ENCODE assay signal across 25 mouse cellular contexts in genomic region chr11:4046526-4046925, GRCm38 (mm10). TPM values are rescaled to one million over a fixed set of nuclear protein-coding genes. Genes with fewer than 3 reads are reported as not detected.
A peak's percentile ranks its signal among the peaks of the same experiment; 100 is the strongest.
DNase-seq lines count a peak whose midpoint lies in the region; ATAC-seq and TF ChIP-seq lines count a peak whose summit lies in the region.
"Had no signal": no experiment of that assay in that cellular context is flagged by ENCODE, and none has a peak within 500 bp of the region (broad histone marks: within the 10 kb centered on the region; RNA-seq: fewer than 3 reads in every experiment).

No protein-coding gene starts in this region.

- WGBS in heart, embryonic 11.5 days (ENCODE audit: insufficient replicate concordance): 69% methylated on average over 5 of the region's 5 CpGs
- WGBS in limb, embryonic 14.5 days: 78% methylated on average over 5 of the region's 5 CpGs
- 90% methylated on average over 5 of the region's 5 CpGs for WGBS in limb, embryonic 10.5 days
- 54% methylated on average over 5 of the region's 5 CpGs for WGBS in lung, postnatal 0 days

- H3K27me3 ChIP-seq in heart, embryonic 11.5 days (ENCODE audit: control insufficient read depth, insufficient read depth, low read length): no peaks in the 10 kb centered on the region
- no peaks in the 10 kb centered on the region for H3K27me3 ChIP-seq in limb, embryonic 14.5 days (ENCODE audit: control insufficient read depth, insufficient read depth, low read length)
- no peaks in the 10 kb centered on the region for H3K27me3 ChIP-seq in limb, embryonic 10.5 days (ENCODE audit: low read depth, poor library complexity, severe bottlenecking)
- no peaks in the 10 kb centered on the region for H3K27me3 ChIP-seq in lung, postnatal 0 days (replicated peaks; ENCODE audit: insufficient read depth, low read length)
- H3K27me3 ChIP-seq: embryonic facial prominence, embryonic 12.5 days; forebrain, embryonic 15.5 days; limb, embryonic 13.5 days; midbrain, embryonic 13.5 days; neural tube, embryonic 12.5 days had no signal

- H3K9me3 ChIP-seq in heart, embryonic 11.5 days (replicated peaks; ENCODE audit: control insufficient read depth, low read length): peaks cover 4% of the 10 kb centered on the region; the same call in 1 of the 2 replicates
- H3K9me3 ChIP-seq in limb, embryonic 14.5 days (ENCODE audit: control insufficient read depth, low read length): no peaks in the 10 kb centered on the region
- H3K9me3 ChIP-seq in limb, embryonic 10.5 days (replicated peaks): no peaks in the 10 kb centered on the region
- no peaks in the 10 kb centered on the region for H3K9me3 ChIP-seq in lung, postnatal 0 days (ENCODE audit: low read length)
- H3K9me3 ChIP-seq: embryonic facial prominence, embryonic 12.5 days; forebrain, embryonic 15.5 days; limb, embryonic 13.5 days; midbrain, embryonic 13.5 days; neural tube, embryonic 12.5 days had no signal

- ATAC-seq in heart, embryonic 11.5 days (replicated peaks; ENCODE audit: insufficient number of reproducible peaks, low FRiP score, low TSS enrichment): no peak
- peak; percentile 47; the same call in 1 of the 2 replicates for ATAC-seq in limb, embryonic 14.5 days (ENCODE audit: low FRiP score, low read depth)
- peak; percentile 37 for ATAC-seq in lung, postnatal 0 days
- ATAC-seq: forebrain, embryonic 15.5 days; hindbrain, embryonic 16.5 days; midbrain, embryonic 13.5 days had no signal

- no peak overlapping the region for H3K4me2 ChIP-seq in heart, embryonic 11.5 days
- no peak overlapping the region for H3K4me2 ChIP-seq in limb, embryonic 14.5 days (replicated peaks; ENCODE audit: low read depth, low read length, severe bottlenecking)
- no peak overlapping the region for H3K4me2 ChIP-seq in lung, postnatal 0 days (replicated peaks; ENCODE audit: low read depth, low read length)
- H3K4me2 ChIP-seq: embryonic facial prominence, embryonic 12.5 days; forebrain, embryonic 15.5 days; limb, embryonic 13.5 days; midbrain, embryonic 13.5 days; neural tube, embryonic 12.5 days had no signal

- peak; percentile 21 to 28 for DNase-seq in heart, postnatal 14 days
- peak; percentile 39 for DNase-seq in limb, embryonic 14.5 days (ENCODE audit: low spot score)
- no peak for DNase-seq in limb, embryonic 10.5 days (ENCODE audit: low spot score)
- DNase-seq in MN1 (ENCODE audit: low spot score): peak; percentile 44
- DNase-seq in lung, postnatal 0 days (ENCODE audit: low spot score): peak; percentile 45
- DNase-seq in adrenal gland, adult 2 months: no peak
- DNase-seq in embryo, embryonic 10.5 days (ENCODE audit: low spot score): no peak
- DNase-seq: adrenal gland, adult 8-10 months; B cell, adult 2 months; cerebellum, adult 8-10 months; gastrocnemius, postnatal 14 days; kidney, adult 18-20 months had no signal

- intact Hi-C loops in heart, postnatal 14 days (cut with DNase I): no loop called here

- TF ChIP-seq CTCF in lung, postnatal 0 days (IDR thresholded peaks at IDR 0.05): no peak

- no peaks in the 10 kb centered on the region for H3K36me3 ChIP-seq in heart, embryonic 11.5 days (ENCODE audit: control insufficient read depth, insufficient read depth, low read length)
- H3K36me3 ChIP-seq in limb, embryonic 14.5 days (ENCODE audit: control insufficient read depth, insufficient read depth, low read length): no peaks in the 10 kb centered on the region
- no peaks in the 10 kb centered on the region for H3K36me3 ChIP-seq in limb, embryonic 10.5 days
- H3K36me3 ChIP-seq in lung, postnatal 0 days (ENCODE audit: insufficient read depth, low read length): no peaks in the 10 kb centered on the region
- H3K36me3 ChIP-seq: embryonic facial prominence, embryonic 12.5 days; forebrain, embryonic 15.5 days; limb, embryonic 13.5 days; midbrain, embryonic 13.5 days; neural tube, embryonic 12.5 days had no signal

- no peak for TF ChIP-seq POLR2A in limb, embryonic 14.5 days (IDR thresholded peaks at IDR 0.05; ENCODE audit: borderline replicate concordance, extremely low read depth, insufficient read depth, insufficient read length)

- H3K4me3 ChIP-seq in heart, embryonic 11.5 days (ENCODE audit: low read depth, low read length): no peak overlapping the region
- H3K4me3 ChIP-seq in limb, embryonic 14.5 days (replicated peaks; ENCODE audit: low read length): no peak overlapping the region
- H3K4me3 ChIP-seq in limb, embryonic 10.5 days: no peak overlapping the region
- H3K4me3 ChIP-seq in lung, postnatal 0 days (ENCODE audit: low read depth, low read length): no peak overlapping the region
- H3K4me3 ChIP-seq: embryonic facial prominence, embryonic 12.5 days; forebrain, embryonic 15.5 days; limb, embryonic 13.5 days; midbrain, embryonic 13.5 days; neural tube, embryonic 12.5 days had no signal

- no peaks in the 10 kb centered on the region for H3K4me1 ChIP-seq in heart, embryonic 11.5 days (ENCODE audit: control insufficient read depth, insufficient read depth, low read length)
- H3K4me1 ChIP-seq in limb, embryonic 14.5 days (ENCODE audit: control insufficient read depth, insufficient read depth, low read length): no peaks in the 10 kb centered on the region
- no peaks in the 10 kb centered on the region for H3K4me1 ChIP-seq in limb, embryonic 10.5 days
- H3K4me1 ChIP-seq in lung, postnatal 0 days (ENCODE audit: insufficient read depth, low read depth, low read length): no peaks in the 10 kb centered on the region
- H3K4me1 ChIP-seq: embryonic facial prominence, embryonic 12.5 days; forebrain, embryonic 15.5 days; limb, embryonic 13.5 days; midbrain, embryonic 13.5 days; neural tube, embryonic 12.5 days had no signal

- TF ChIP-seq EP300 in lung, postnatal 0 days (IDR thresholded peaks at IDR 0.05): no peak

- H3K9ac ChIP-seq in heart, embryonic 11.5 days (ENCODE audit: low read depth, low read length): no peak overlapping the region
- no peak overlapping the region for H3K9ac ChIP-seq in limb, embryonic 14.5 days (ENCODE audit: low read depth, low read length, severe bottlenecking)
- H3K9ac ChIP-seq in lung, postnatal 0 days (replicated peaks; ENCODE audit: low read depth): no peak overlapping the region
- H3K9ac ChIP-seq: embryonic facial prominence, embryonic 12.5 days; forebrain, embryonic 15.5 days; limb, embryonic 13.5 days; liver, embryonic 14.5 days; midbrain, embryonic 13.5 days; neural tube, embryonic 12.5 days had no signal

- no peak overlapping the region for H3K27ac ChIP-seq in heart, embryonic 11.5 days (ENCODE audit: low read depth, low read length)
- H3K27ac ChIP-seq in limb, embryonic 14.5 days (replicated peaks; ENCODE audit: low read depth, low read length): no peak overlapping the region
- no peak overlapping the region for H3K27ac ChIP-seq in limb, embryonic 10.5 days
- no peak overlapping the region for H3K27ac ChIP-seq in lung, postnatal 0 days (ENCODE audit: low read length)
- H3K27ac ChIP-seq: embryonic facial prominence, embryonic 12.5 days; forebrain, embryonic 15.5 days; limb, embryonic 13.5 days; liver, embryonic 14.5 days; midbrain, embryonic 13.5 days; neural tube, embryonic 12.5 days had no signal

RNA-seq across cellular contexts. Expression of gene Sec14l4, which starts 15.3 kb away (rescaled TPM):
- total RNA-seq in heart, postnatal 14 days (2021): under 1 TPM; 0.20 to 0.50 TPM
- polyA plus RNA-seq in heart, embryonic 11.5 days (2014; fragmentation: Nextera tagmentation; extraction: Ambion mirVana): not detected in 2 replicates
- 0.11 and 0.13 TPM in 2 replicates for polyA plus RNA-seq in limb, embryonic 14.5 days (2012; rRNA removed)
- 0.14 and 0.32 TPM in 2 replicates for polyA plus RNA-seq in limb, embryonic 14.5 days (2014; fragmentation: Nextera tagmentation; extraction: Ambion mirVana)
- 0.06 TPM in 1 of 2 replicates, not detected in the other for polyA plus RNA-seq in limb, embryonic 10.5 days (2016; fragmentation: Nextera tagmentation; extraction: Ambion mirVana)
- 28.0 and 35.9 TPM in 2 replicates for polyA plus RNA-seq in lung, postnatal 0 days (2015; fragmentation: Nextera tagmentation; extraction: Ambion mirVana)
- total RNA-seq in adrenal gland, adult 2 months (2021): 1 to 10 TPM; 3.2 to 7.2 TPM
- 1.2 and 1.7 TPM in 2 replicates for polyA plus RNA-seq in adrenal gland, adult 2 months (2012; rRNA removed)
- total RNA-seq: common myeloid progenitor, adult 5-6 weeks; gastrocnemius, postnatal 14 days; hematopoietic stem cell, adult 5-6 weeks; megakaryocyte progenitor cell, adult 5-6 weeks had no signal
- polyA plus RNA-seq: embryonic facial prominence, embryonic 12.5 days; forebrain, embryonic 15.5 days; hindbrain, embryonic 16.5 days; midbrain, embryonic 13.5 days had no signal

RNA-seq across cellular contexts. Expression of gene Sec14l3, which starts 18.1 kb away (rescaled TPM):
- 1 to 10 TPM in 1 of 2 experiments, not detected in 1; 6.0 TPM for total RNA-seq in heart, postnatal 14 days (2021)
- not detected in 2 replicates for polyA plus RNA-seq in heart, embryonic 11.5 days (2014; fragmentation: Nextera tagmentation; extraction: Ambion mirVana)
- polyA plus RNA-seq in limb, embryonic 14.5 days (2012; rRNA removed): not detected in 2 replicates
- not detected in 2 replicates for polyA plus RNA-seq in limb, embryonic 14.5 days (2014; fragmentation: Nextera tagmentation; extraction: Ambion mirVana)
- polyA plus RNA-seq in limb, embryonic 10.5 days (2016; fragmentation: Nextera tagmentation; extraction: Ambion mirVana): not detected in 2 replicates
- 529 and 716 TPM in 2 replicates for polyA plus RNA-seq in lung, postnatal 0 days (2015; fragmentation: Nextera tagmentation; extraction: Ambion mirVana)
- total RNA-seq in adrenal gland, adult 2 months (2021): not detected
- 0.10 TPM in 1 of 2 replicates, not detected in the other for polyA plus RNA-seq in adrenal gland, adult 2 months (2012; rRNA removed)
- total RNA-seq: common myeloid progenitor, adult 5-6 weeks; gastrocnemius, postnatal 14 days; hematopoietic stem cell, adult 5-6 weeks; megakaryocyte progenitor cell, adult 5-6 weeks had no signal
- polyA plus RNA-seq: embryonic facial prominence, embryonic 12.5 days; large intestine, adult 2 months; limb, embryonic 13.5 days; liver, embryonic 14.5 days; midbrain, embryonic 13.5 days; neural tube, embryonic 12.5 days; stomach, embryonic 14.5 days had no signal

RNA-seq across cellular contexts. Expression of gene Mtfp1, which starts 48.7 kb away (rescaled TPM):
- 100 to 1,000 TPM; 108 to 124 TPM for total RNA-seq in heart, postnatal 14 days (2021)
- polyA plus RNA-seq in heart, embryonic 11.5 days (2014; fragmentation: Nextera tagmentation; extraction: Ambion mirVana): 20.8 and 21.0 TPM in 2 replicates
- polyA plus RNA-seq in limb, embryonic 14.5 days (2012; rRNA removed): 4.7 and 5.9 TPM in 2 replicates
- 5.3 and 5.9 TPM in 2 replicates for polyA plus RNA-seq in limb, embryonic 14.5 days (2014; fragmentation: Nextera tagmentation; extraction: Ambion mirVana)
- polyA plus RNA-seq in limb, embryonic 10.5 days (2016; fragmentation: Nextera tagmentation; extraction: Ambion mirVana): 12.5 and 16.2 TPM in 2 replicates
- 6.4 and 6.5 TPM in 2 replicates for polyA plus RNA-seq in lung, postnatal 0 days (2015; fragmentation: Nextera tagmentation; extraction: Ambion mirVana)
- 10 to 100 TPM; 19.3 to 24.2 TPM for total RNA-seq in adrenal gland, adult 2 months (2021)
- 40.4 and 43.8 TPM in 2 replicates for polyA plus RNA-seq in adrenal gland, adult 2 months (2012; rRNA removed)

Comparison
In these comparisons a context has a peak if more than half of its experiments do, and no peak if none do; other contexts are left out.
1. DNase-seq: peak in heart, postnatal 14 days (2 of 2), limb, embryonic 14.5 days (single experiment), MN1 (single experiment) and lung, postnatal 0 days (single experiment); none in limb, embryonic 10.5 days (single experiment), adrenal gland, adult 2 months (single experiment) and embryo, embryonic 10.5 days (single experiment).
2. RNA of gene Sec14l4, which starts 15.3 kb away (polyA plus RNA-seq): 28.0 to 35.9 TPM in lung, postnatal 0 days; 1.2 to 1.7 TPM in adrenal gland, adult 2 months, 0.11 to 0.32 TPM in limb, embryonic 14.5 days, not detected in heart, embryonic 11.5 days and 0.06 TPM in limb, embryonic 10.5 days; every median in the first group is over 10 times any median in the second.
3. RNA of gene Sec14l3, which starts 18.1 kb away (polyA plus RNA-seq): 529 to 716 TPM in lung, postnatal 0 days; not detected in heart, embryonic 11.5 days, not detected in limb, embryonic 14.5 days, not detected in limb, embryonic 10.5 days and 0.10 TPM in adrenal gland, adult 2 months; every median in the first group is over 100 times any median in the second.